Mouse (Mus musculus) hindbrain, embryonic 15.5 days (tissue): ENCODE data around the gene Dnah11. TPM values are rescaled to one million over a fixed set of nuclear protein-coding genes. Genes with fewer than 3 reads are reported as not detected.

ENCODE experiments used
- ATAC-seq: fragments of 200-750 bp; cut with Nextera tagmentation; 2 replicates; pipeline ENCODE4 v1.8.0; 2017; ENCODE audit warnings: low read depth, moderate number of reproducible peaks, moderate TSS enrichment; ENCODE audit not compliant: low FRiP score
- H3K27ac ChIP-seq: fragments of 300-500 bp; sonication (generic); replicated peaks from 2 replicates; pipeline ENCODE4 v1.5.1; 2015; ENCODE audit warnings: mild to moderate bottlenecking, inconsistent platforms
- H3K27me3 ChIP-seq: fragments of 300-500 bp; sonication (generic); 2 replicates; pipeline ENCODE4 v1.6.1; 2015; ENCODE audit warnings: control low read depth, inconsistent platforms
- H3K36me3 ChIP-seq: fragments of 300-500 bp; sonication (generic); 2 replicates; pipeline ENCODE4 v1.6.1; 2015; ENCODE audit warnings: control low read depth, inconsistent platforms
- H3K4me1 ChIP-seq: fragments of 300-500 bp; sonication (generic); replicated peaks from 2 replicates; pipeline ENCODE4 v1.6.1; 2015; ENCODE audit warnings: control low read depth, inconsistent platforms
- H3K4me2 ChIP-seq: fragments of 300-500 bp; sonication (generic); 2 replicates; pipeline ENCODE4 v1.6.1; 2015; ENCODE audit warnings: moderate library complexity, mild to moderate bottlenecking, inconsistent platforms
- H3K4me3 ChIP-seq: fragments of 300-500 bp; sonication (generic); 2 replicates; pipeline ENCODE4 v1.5.1; 2015; ENCODE audit warnings: mild to moderate bottlenecking, inconsistent platforms
- H3K9ac ChIP-seq: fragments of 300-500 bp; sonication (generic); 2 replicates; pipeline ENCODE4 v1.6.1; 2015; ENCODE audit warnings: inconsistent platforms
- H3K9me3 ChIP-seq: fragments of 300-500 bp; sonication (generic); 2 replicates; pipeline ENCODE4 v1.6.1; 2016; ENCODE audit warnings: control low read depth, inconsistent platforms
- WGBS: fragments of 180-500 bp; shearing (Covaris S2); methylation state at CpG from one replicate; pipeline ENCODE4 v1.1.7; 2015; 5-methylcytosine and 5-hydroxymethylcytosine counted together
- polyA plus RNA-seq: library from polyadenylated mRNA; unstranded; fragments of >200 nt; fragmentation: Nextera tagmentation; extraction: Ambion mirVana; gene quantifications from 2 replicates; pipeline ENCODE4 v1.2.1, GENCODE M21; 2015

Dnah11 gene
- polyA plus RNA-seq, 1 experiment from 2014 or later = 0.27 TPM

DNA sequence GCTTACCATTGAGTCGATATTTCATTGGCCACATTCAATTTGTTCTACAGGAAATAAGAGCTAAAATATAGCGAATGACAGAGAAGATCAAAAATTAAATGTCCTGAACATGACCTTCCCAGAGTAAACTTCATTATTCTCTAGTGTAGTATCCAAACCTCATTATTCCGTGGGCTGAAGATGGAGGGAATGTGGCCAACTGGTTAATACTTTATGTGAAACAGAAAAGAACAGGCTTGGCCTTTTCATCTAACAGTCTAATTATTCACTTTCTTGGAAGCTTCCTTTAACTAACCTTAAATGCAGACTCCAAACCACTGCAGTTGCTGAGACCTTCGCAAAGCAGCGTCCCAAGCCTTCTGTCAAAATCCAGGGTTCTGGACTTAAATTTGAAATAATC lies 41.9 kb downstream of the Dnah11 start:
- no peak overlapping the region for H3K4me3 ChIP-seq
- H3K27me3 ChIP-seq = no peaks in the 10 kb centered on the region
- no peak overlapping the region for H3K9ac ChIP-seq
- ATAC-seq = no peak
- H3K36me3 ChIP-seq = no peaks in the 10 kb centered on the region
- WGBS = 87% methylated on average over 5 of the region's 5 CpGs
- no peak overlapping the region for H3K27ac ChIP-seq
- H3K4me2 ChIP-seq = no peak overlapping the region
- H3K9me3 ChIP-seq = no peaks in the 10 kb centered on the region
- H3K4me1 ChIP-seq = 0 out of 2 replicates have a peak, but pooled peaks cover 3% of the 10 kb centered on the region

DNA sequence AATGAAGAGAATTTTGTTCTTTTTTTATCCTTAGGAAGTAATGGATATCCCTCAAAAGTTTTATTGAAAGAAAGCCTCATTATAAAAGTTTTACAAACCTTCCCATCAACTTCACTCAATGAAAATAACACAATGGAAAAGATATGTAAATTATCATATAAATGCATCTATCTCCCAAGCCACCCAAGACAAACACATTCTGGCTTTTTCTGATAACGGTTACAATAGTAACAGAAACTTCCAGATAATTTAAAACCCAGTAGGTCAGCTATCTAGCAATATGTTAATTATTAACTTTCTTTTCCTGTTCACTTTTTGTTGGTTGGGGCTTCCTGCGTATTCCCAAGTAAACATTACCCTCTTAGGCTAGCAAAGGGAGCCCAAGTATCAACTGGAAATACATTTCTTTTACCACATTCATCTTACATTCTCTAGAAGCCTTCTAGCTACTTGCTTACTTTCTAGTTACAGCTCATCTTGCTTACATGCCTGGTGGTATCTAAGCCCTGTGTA lies 51.3 kb downstream of the Dnah11 start:
- ATAC-seq = no peak
- Histone ChIP-seq H3K4me2 (no peak overlapping the region), H3K9me3 (no peaks in the 10 kb centered on the region), H3K36me3 (no peaks in the 10 kb centered on the region), H3K4me3 (no peak overlapping the region), H3K4me1 (no peaks in the 10 kb centered on the region), H3K27ac (no peak overlapping the region), H3K9ac (no peak overlapping the region), H3K27me3 (no peaks in the 10 kb centered on the region)
- WGBS = 87% methylated on average over 2 of the region's 2 CpGs

DNA sequence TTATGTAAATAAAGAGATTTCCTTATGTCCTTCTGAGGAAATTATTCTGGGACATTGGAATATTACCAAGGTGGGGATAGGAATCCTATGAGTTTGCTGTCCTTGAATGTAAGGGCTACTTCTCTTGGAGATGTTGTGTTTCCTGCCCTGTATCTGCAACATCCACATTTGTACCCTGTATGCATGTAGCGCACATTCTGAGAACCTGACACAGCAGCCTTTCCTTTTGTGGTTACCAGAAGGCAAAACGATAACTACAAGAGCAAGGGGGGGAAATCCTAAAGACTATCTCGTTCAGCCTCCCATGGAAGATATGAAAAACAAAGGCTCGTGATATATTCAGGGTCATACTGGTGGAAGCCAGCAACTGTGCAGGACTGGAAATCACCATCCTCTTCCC lies 70.7 kb downstream of the Dnah11 start:
- H3K4me2 ChIP-seq = no peak overlapping the region
- no peak overlapping the region for H3K27ac ChIP-seq
- H3K9me3 ChIP-seq = no peaks in the 10 kb centered on the region
- H3K4me1 ChIP-seq = no peaks in the 10 kb centered on the region
- H3K9ac ChIP-seq = no peak overlapping the region
- no peak for ATAC-seq
- no peaks in the 10 kb centered on the region for H3K27me3 ChIP-seq
- 94% methylated on average over 4 of the region's 4 CpGs for WGBS
- H3K4me3 ChIP-seq = no peak overlapping the region
- no peaks in the 10 kb centered on the region for H3K36me3 ChIP-seq

DNA sequence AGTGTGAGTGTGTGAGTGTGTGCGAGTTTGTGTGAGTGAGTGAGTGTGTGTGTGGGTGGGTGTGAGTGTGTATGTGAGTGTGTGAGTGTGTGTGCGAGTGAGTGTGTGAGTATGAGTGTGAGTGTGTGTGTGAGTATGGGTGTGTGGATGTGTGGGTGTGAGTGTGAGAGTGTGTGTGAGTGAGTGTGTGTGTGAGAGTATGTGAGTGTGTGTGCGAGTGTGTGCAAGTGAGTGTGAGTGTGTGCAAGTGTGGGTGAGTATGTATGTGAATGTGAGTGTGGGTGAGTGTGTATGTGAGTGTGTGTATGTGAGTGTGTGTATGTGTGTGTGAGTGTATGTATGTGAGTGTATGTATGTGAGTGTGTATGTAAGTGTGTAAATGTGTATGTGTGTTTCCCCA lies 79.2 kb downstream of the Dnah11 start:
- Histone ChIP-seq H3K4me3 (no peak overlapping the region), H3K27me3 (no peaks in the 10 kb centered on the region), H3K4me2 (no peak overlapping the region), H3K9ac (no peak overlapping the region), H3K9me3 (no peaks in the 10 kb centered on the region), H3K36me3 (no peaks in the 10 kb centered on the region), H3K27ac (no peak overlapping the region), H3K4me1 (no peaks in the 10 kb centered on the region)
- 94% methylated on average over 3 of the region's 3 CpGs for WGBS
- no peak for ATAC-seq

DNA sequence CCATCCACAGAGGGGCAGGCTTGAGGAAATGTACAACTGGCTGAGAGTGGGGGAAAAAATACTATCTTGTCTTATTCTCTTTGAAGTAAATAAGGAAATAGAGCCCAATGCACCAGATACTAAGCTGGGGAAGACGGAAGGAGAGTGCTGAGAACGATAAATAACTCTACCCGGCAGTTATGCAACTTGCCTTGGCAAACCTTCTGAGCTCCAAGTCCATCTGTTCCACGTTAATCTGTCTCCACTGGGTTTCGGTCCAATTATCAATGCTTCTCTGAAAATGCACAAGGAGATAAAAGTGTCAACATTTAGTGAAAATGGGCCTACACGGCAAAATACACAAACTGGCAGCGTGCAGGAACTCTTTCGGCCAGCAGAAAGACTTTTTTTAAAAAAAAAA lies 86.2 kb downstream of the Dnah11 start:
- Histone ChIP-seq H3K4me2 (no peak overlapping the region), H3K27ac (no peak overlapping the region), H3K4me1 (no peaks in the 10 kb centered on the region), H3K27me3 (no peaks in the 10 kb centered on the region), H3K9me3 (no peaks in the 10 kb centered on the region), H3K9ac (no peak overlapping the region), H3K4me3 (no peak overlapping the region), H3K36me3 (no peaks in the 10 kb centered on the region)
- 87% methylated on average over 8 of the region's 8 CpGs for WGBS
- no peak for ATAC-seq

DNA sequence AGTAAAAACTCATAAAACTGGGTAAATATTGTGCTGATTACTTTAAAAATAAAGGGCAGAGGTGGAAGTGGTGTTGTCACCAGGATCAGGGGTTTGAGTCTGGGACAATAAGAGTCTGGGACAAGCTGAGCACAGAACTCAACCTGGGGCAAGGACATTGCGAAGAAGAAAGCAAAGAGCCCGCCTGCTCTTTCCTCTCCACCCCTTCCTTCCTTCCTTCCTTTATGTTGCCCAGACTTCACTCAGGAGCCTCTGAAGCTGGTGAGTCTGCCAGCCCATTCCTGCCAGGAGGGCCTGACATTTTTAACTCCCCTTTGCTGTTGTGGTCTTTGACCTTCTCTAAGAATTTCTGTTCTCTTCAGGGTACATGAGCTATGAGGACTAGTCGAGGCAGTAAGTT lies 86.9 kb downstream of the Dnah11 start:
- no peak for ATAC-seq
- Histone ChIP-seq H3K27me3 (no peaks in the 10 kb centered on the region), H3K27ac (no peak overlapping the region), H3K9me3 (no peaks in the 10 kb centered on the region), H3K36me3 (no peaks in the 10 kb centered on the region), H3K4me2 (no peak overlapping the region), H3K4me1 (no peaks in the 10 kb centered on the region), H3K4me3 (no peak overlapping the region), H3K9ac (no peak overlapping the region)
- 86% methylated on average over 3 of the region's 3 CpGs for WGBS

DNA sequence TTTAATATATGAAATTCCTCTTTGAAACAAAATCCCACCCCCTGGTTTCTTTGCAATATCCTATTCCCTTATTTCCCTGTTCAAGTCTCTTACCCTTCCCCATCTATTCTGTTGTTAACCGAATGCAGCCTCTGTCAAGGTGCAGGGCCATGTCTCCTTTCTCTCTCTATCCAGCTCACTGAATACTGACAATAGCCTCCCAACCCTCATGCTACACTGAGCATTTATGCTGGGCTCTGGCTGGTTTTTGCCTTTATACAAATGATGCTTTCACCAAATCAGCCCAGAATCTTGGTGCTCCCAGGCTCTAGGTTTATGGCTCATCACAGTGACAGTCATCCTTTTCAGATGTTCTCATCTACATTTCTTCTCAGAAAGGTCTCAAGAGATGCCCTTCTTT lies 91.1 kb downstream of the Dnah11 start:
- no peak overlapping the region for H3K4me2 ChIP-seq
- H3K4me1 ChIP-seq = no peaks in the 10 kb centered on the region
- no peak overlapping the region for H3K27ac ChIP-seq
- no peaks in the 10 kb centered on the region for H3K36me3 ChIP-seq
- H3K9me3 ChIP-seq = no peaks in the 10 kb centered on the region
- ATAC-seq = no peak
- no peak overlapping the region for H3K9ac ChIP-seq
- peaks cover 6% of the 10 kb centered on the region; the same call in 1 of the 2 replicates for H3K27me3 ChIP-seq
- H3K4me3 ChIP-seq = no peak overlapping the region
- 24% methylated on average over 1 of the region's 1 CpGs for WGBS

DNA sequence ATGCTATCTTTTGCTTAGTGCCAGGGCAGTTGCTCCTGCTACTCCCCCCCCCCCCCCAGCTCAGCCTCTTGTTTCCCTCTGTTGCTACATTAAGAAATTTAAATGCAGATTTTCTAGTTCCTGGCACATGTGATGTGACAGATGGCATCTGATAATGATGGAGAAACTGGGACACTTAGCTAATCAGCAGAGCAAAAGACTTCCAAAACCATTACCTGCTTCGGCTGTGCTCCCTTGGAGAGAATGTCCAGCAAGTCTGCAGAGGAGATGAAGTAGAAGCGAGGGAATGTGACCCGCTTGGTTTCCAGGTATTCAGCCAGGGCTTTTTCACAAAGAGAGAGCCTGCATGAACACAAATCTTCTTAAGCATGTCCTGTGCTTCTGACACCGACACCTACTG lies 94.3 kb downstream of the Dnah11 start:
- peaks cover 13% of the 10 kb centered on the region; the same call in 1 of the 2 replicates for H3K27me3 ChIP-seq

DNA sequence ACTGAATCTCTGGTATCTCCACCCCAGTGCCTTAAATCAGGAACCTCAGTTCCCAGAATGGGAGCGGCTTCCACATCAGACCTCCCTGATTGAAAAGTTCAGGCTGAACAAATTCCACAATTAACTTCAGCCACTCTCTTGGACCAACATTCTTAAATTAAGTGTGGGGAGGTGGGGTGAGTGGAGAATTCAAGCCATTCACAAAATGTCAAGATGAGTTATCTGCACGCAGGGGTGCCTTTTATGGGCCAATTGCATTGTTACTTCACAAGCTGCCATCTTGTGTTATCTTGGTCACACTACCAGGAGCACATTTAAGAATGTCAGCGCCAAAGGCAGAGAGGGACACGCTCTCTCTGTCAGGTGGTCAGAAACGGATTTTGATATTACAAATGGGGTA lies 99.1 kb downstream of the Dnah11 start:
- no peaks in the 10 kb centered on the region for H3K36me3 ChIP-seq
- H3K4me3 ChIP-seq = no peak overlapping the region
- H3K9ac ChIP-seq = no peak overlapping the region
- peaks cover 23% of the 10 kb centered on the region for H3K27me3 ChIP-seq
- H3K4me1 ChIP-seq = no peaks in the 10 kb centered on the region
- ATAC-seq = no peak
- no peak overlapping the region for H3K4me2 ChIP-seq
- H3K9me3 ChIP-seq = no peaks in the 10 kb centered on the region
- WGBS = 23% methylated on average over 5 of the region's 5 CpGs
- no peak overlapping the region for H3K27ac ChIP-seq

More for the DNA sequence above, 94.3 kb downstream of the Dnah11 start:
- H3K4me1 ChIP-seq = no peaks in the 10 kb centered on the region
- ATAC-seq = no peak
- 63% methylated on average over 4 of the region's 4 CpGs for WGBS
- no peaks in the 10 kb centered on the region for H3K36me3 ChIP-seq
- no peak overlapping the region for H3K9ac ChIP-seq
- H3K27ac ChIP-seq = no peak overlapping the region
- no peak overlapping the region for H3K4me3 ChIP-seq
- H3K4me2 ChIP-seq = no peak overlapping the region
- no peaks in the 10 kb centered on the region for H3K9me3 ChIP-seq

DNA sequence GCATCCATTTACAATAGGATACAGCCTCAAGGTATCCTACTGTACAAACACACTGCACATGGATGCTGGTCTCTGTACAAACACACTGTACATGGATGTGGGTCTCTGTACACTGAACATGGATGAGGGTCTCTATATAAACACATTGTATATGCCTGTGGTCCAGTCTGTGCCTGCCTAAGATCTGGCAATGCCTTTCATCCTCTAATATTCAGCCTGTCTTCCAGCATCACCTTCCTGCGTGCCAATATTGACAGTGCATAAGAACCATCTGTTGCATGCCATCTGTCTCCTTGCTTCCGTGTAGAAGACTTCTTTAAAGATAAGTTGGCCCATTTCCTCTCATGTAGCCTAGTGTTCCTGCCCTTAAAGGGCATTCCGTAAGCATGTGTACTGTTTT lies 100.6 kb downstream of the Dnah11 start:
- Histone ChIP-seq H3K4me3 (no peak overlapping the region), H3K9me3 (no peaks in the 10 kb centered on the region), H3K36me3 (no peaks in the 10 kb centered on the region), H3K27ac (no peak overlapping the region), H3K4me1 (no peaks in the 10 kb centered on the region), H3K27me3 (peaks cover 25% of the 10 kb centered on the region), H3K4me2 (no peak overlapping the region), H3K9ac (no peak overlapping the region)
- ATAC-seq = no peak
- WGBS = 80% methylated on average over 3 of the region's 3 CpGs

DNA sequence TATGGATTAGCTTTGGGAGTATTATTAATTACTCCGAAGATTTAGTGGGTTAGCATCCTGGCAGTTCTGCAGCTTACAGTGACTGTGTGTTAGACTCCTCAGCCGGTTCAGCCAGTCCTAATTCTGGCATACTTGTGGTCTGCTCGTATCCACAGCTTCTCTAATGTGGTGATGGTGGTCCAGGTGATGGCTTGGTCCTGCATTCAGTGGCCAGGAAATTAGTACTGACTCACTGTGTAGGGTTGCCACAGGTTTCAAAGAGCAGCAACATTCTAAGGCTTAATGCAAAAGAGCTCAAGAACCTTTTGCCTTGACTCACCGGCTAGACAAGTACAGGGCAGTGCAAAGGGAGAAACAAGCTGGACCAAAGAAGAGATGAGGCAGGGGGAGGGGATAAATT lies 103.9 kb downstream of the Dnah11 start:
- ATAC-seq = no peak
- 91% methylated on average over 4 of the region's 4 CpGs for WGBS
- H3K27me3 ChIP-seq = peaks cover 20% of the 10 kb centered on the region

DNA sequence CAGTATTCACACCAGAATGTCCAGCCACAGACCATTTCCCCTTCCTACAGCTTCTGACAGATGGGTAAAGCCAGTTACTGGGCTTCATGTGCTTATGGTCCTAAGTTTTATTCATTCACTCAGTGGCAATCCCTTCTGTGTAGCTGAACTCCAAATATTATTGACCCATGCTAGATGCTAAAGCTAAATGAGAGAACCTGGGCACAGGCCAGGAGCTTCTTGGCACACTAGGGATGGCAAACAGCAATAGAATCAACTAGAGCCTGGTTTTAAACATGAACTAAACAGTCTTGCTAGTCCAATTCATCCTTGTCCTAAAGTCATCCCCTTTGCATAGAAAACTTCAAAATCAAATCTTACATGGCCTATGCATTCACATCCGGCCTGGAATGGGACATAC lies 113.6 kb downstream of the Dnah11 start:
- no peak overlapping the region for H3K4me2 ChIP-seq
- no peaks in the 10 kb centered on the region for H3K9me3 ChIP-seq
- no peak overlapping the region for H3K27ac ChIP-seq
- H3K27me3 ChIP-seq = no peaks in the 10 kb centered on the region
- H3K4me3 ChIP-seq = no peak overlapping the region
- WGBS = 79% methylated on average over 1 of the region's 1 CpGs
- ATAC-seq = no peak
- H3K9ac ChIP-seq = no peak overlapping the region
- no peaks in the 10 kb centered on the region for H3K36me3 ChIP-seq
- no peaks in the 10 kb centered on the region for H3K4me1 ChIP-seq

More for the DNA sequence above, 103.9 kb downstream of the Dnah11 start:
- Histone ChIP-seq H3K9ac (no peak overlapping the region), H3K27ac (no peak overlapping the region), H3K36me3 (no peaks in the 10 kb centered on the region), H3K4me3 (no peak overlapping the region), H3K9me3 (no peaks in the 10 kb centered on the region), H3K4me2 (no peak overlapping the region), H3K4me1 (no peaks in the 10 kb centered on the region)

DNA sequence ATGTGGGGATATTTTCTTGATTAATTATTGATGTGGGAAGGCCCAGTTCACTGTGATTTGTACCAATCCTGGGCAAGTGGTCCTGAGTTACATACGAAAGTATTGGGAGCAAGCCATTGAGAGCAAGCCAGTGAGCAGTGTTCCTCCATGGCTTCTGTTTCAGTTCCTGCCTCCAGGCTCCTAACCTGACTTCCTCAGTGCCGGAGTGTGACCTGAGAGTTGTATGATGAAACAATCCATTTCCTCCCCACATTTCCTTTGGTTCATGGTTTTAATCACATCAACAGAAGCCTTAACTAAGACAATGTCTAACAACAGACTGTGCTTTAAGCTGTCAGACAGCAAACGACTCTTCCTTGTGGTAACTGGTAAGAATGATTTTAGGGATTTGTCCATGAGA lies 114.0 kb downstream of the Dnah11 start:
- no peaks in the 10 kb centered on the region for H3K9me3 ChIP-seq
- no peak for ATAC-seq
- no peaks in the 10 kb centered on the region for H3K4me1 ChIP-seq
- H3K36me3 ChIP-seq = no peaks in the 10 kb centered on the region
- H3K4me3 ChIP-seq = no peak overlapping the region
- no peak overlapping the region for H3K27ac ChIP-seq
- H3K9ac ChIP-seq = no peak overlapping the region
- H3K4me2 ChIP-seq = no peak overlapping the region
- no peaks in the 10 kb centered on the region for H3K27me3 ChIP-seq
- 87% methylated on average over 3 of the region's 3 CpGs for whole genome bisulfite sequencing
